Mouse (Mus musculus): ENCODE results near the gene Epha6. TPM values are rescaled to one million over a fixed set of nuclear protein-coding genes. Genes with fewer than 3 reads are reported as not detected.

The Epha6 gene
- polyA plus RNA-seq, 2 experiments = not detected

GRCm38 (mm10) chr16:60086976-60087375, 518.4 kb downstream of the Epha6 start:
- Histone ChIP-seq H3K27me3 (ENCODE audit: control insufficient read depth, insufficient read depth, low read length) (no peaks in the 10 kb centered on the region), H3K4me3 (ENCODE audit: insufficient read depth in 1 of 2, low read depth in 2 of 2, low read length in 2 of 2) (no peak overlapping the region), H3K9me3 (ENCODE audit: control insufficient read depth, low read length) (no peaks in the 10 kb centered on the region), H3K4me1 (replicated peaks; ENCODE audit: control insufficient read depth in 2 of 2, insufficient read depth in 2 of 2, low read length in 1 of 2) (no peaks in the 10 kb centered on the region), H3K9ac (replicated peaks) (no peak overlapping the region), H3K4me2 (ENCODE audit: low read depth) (no peak overlapping the region), H3K36me3 (replicated peaks; ENCODE audit: control insufficient read depth, insufficient read depth, low read depth) (no peaks in the 10 kb centered on the region), H3K27ac (no peak overlapping the region)
- WGBS (ENCODE audit: insufficient replicate concordance) = 68% methylated on average over 3 of the region's 3 CpGs
- DNase-seq (ENCODE audit: low read depth in 3 of 3, low spot score in 3 of 3) (no peak), ATAC-seq (ENCODE audit: insufficient read depth) (no peak)
- TF ChIP-seq CTCF (IDR thresholded peaks at IDR 0.05; ENCODE audit: low read depth) = no peak
- TF ChIP-seq EP300 (IDR thresholded peaks at IDR 0.05; ENCODE audit: low read depth) = no peak

GRCm38 (mm10) chr16:60070457-60071112, 534.7 kb downstream of the Epha6 start:
- H3K4me1 ChIP-seq (replicated peaks; ENCODE audit: control insufficient read depth in 2 of 2, insufficient read depth in 2 of 2, low read length in 1 of 2) = no peaks in the 10 kb centered on the region
- no peak overlapping the region for H3K4me3 ChIP-seq (ENCODE audit: insufficient read depth in 1 of 2, low read depth in 2 of 2, low read length in 2 of 2)
- H3K4me2 ChIP-seq (ENCODE audit: low read depth) = no peak overlapping the region
- no peak for TF ChIP-seq EP300 (IDR thresholded peaks at IDR 0.05; ENCODE audit: low read depth)
- no peak for TF ChIP-seq CTCF (IDR thresholded peaks at IDR 0.05; ENCODE audit: low read depth)
- no peak overlapping the region for H3K9ac ChIP-seq (replicated peaks)
- 67% methylated on average over 10 of the region's 10 CpGs for WGBS (ENCODE audit: insufficient replicate concordance)
- no peaks in the 10 kb centered on the region for H3K27me3 ChIP-seq (ENCODE audit: control insufficient read depth, insufficient read depth, low read length)
- ATAC-seq (ENCODE audit: insufficient read depth) = no peak
- no peak for DNase-seq (ENCODE audit: low read depth in 3 of 3, low spot score in 3 of 3)
- H3K27ac ChIP-seq = no peak overlapping the region
- H3K36me3 ChIP-seq (replicated peaks; ENCODE audit: control insufficient read depth, insufficient read depth, low read depth) = no peaks in the 10 kb centered on the region
- H3K9me3 ChIP-seq (ENCODE audit: control insufficient read depth, low read length) = no peaks in the 10 kb centered on the region

DNA sequence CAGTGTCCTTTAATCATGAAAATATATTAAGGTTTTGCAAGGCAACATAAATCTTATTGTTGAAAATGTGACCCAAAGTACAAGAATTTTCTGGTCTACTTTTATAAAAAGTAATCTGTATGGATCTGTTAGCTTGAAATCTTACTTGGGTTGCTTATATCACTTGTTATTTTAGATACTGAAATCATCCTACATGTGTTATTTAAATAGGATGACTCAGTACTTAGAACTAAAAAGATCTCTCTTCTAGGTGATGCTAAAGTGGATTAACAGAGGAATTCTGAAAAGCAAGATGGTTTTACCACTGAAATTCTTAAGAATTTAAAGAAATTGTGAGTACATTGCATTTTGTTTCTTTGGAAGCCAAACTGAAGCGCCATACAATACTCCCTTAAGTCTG, 561.5 kb downstream of the Epha6 start:
- Histone ChIP-seq H3K4me2 (ENCODE audit: low read depth) (no peak overlapping the region), H3K9me3 (ENCODE audit: control insufficient read depth, low read length) (no peaks in the 10 kb centered on the region), H3K27ac (no peak overlapping the region), H3K4me3 (ENCODE audit: insufficient read depth in 1 of 2, low read depth in 2 of 2, low read length in 2 of 2) (no peak overlapping the region), H3K27me3 (ENCODE audit: control insufficient read depth, insufficient read depth, low read length) (no peaks in the 10 kb centered on the region), H3K9ac (replicated peaks) (no peak overlapping the region), H3K36me3 (replicated peaks; ENCODE audit: control insufficient read depth, insufficient read depth, low read depth) (no peaks in the 10 kb centered on the region), H3K4me1 (replicated peaks; ENCODE audit: control insufficient read depth in 2 of 2, insufficient read depth in 2 of 2, low read length in 1 of 2) (no peaks in the 10 kb centered on the region)
- WGBS (ENCODE audit: insufficient replicate concordance) = 49% methylated on average over 1 of the region's 1 CpGs
- ATAC-seq (ENCODE audit: insufficient read depth) (no peak), DNase-seq (ENCODE audit: low read depth in 3 of 3, low spot score in 3 of 3) (no peak)
- TF ChIP-seq CTCF (IDR thresholded peaks at IDR 0.05; ENCODE audit: low read depth) (no peak), EP300 (IDR thresholded peaks at IDR 0.05; ENCODE audit: low read depth) (no peak)

DNA sequence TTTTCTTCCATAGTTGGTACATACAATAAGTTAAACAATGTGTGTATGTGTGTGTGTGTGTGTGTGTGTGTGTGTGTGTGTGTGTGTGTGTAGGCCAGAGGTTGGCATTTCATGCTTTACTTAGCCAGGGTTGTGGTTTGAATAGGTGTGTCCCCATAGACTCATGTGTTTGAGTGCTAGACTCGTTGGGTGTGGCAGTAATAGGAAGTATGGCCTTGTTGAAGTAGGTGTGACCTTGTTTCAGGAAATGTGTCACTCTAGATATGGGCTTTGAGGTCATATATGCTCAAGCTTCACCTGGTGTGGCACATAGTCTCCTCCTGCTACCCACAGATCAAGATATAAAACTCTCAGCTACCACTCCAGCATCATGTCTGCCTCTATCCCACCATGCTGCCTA, 577.0 kb downstream of the Epha6 start:
- no peaks in the 10 kb centered on the region for H3K27me3 ChIP-seq (ENCODE audit: control insufficient read depth, insufficient read depth, low read length)
- no peak overlapping the region for H3K27ac ChIP-seq
- TF ChIP-seq CTCF (IDR thresholded peaks at IDR 0.05; ENCODE audit: low read depth) (no peak), EP300 (IDR thresholded peaks at IDR 0.05; ENCODE audit: low read depth) (no peak)
- no peaks in the 10 kb centered on the region for H3K36me3 ChIP-seq (replicated peaks; ENCODE audit: control insufficient read depth, insufficient read depth, low read depth)
- no peak overlapping the region for H3K9ac ChIP-seq (replicated peaks)
- DNase-seq (ENCODE audit: low read depth in 3 of 3, low spot score in 3 of 3) (no peak), ATAC-seq (ENCODE audit: insufficient read depth) (no peak)
- no peaks in the 10 kb centered on the region for H3K4me1 ChIP-seq (replicated peaks; ENCODE audit: control insufficient read depth in 2 of 2, insufficient read depth in 2 of 2, low read length in 1 of 2)
- H3K4me2 ChIP-seq (ENCODE audit: low read depth) = no peak overlapping the region
- no peak overlapping the region for H3K4me3 ChIP-seq (ENCODE audit: insufficient read depth in 1 of 2, low read depth in 2 of 2, low read length in 2 of 2)
- 12% methylated on average over 1 of the region's 1 CpGs for WGBS (ENCODE audit: insufficient replicate concordance)
- H3K9me3 ChIP-seq (ENCODE audit: control insufficient read depth, low read length) = no peaks in the 10 kb centered on the region

- no peak for TF ChIP-seq EP300 (IDR thresholded peaks at IDR 0.05; ENCODE audit: low read depth)
- TF ChIP-seq CTCF (IDR thresholded peaks at IDR 0.05; ENCODE audit: low read depth) = no peak
- ATAC-seq (ENCODE audit: insufficient read depth) = no peak
- WGBS (ENCODE audit: insufficient replicate concordance) = 53% methylated on average over 2 of the region's 2 CpGs
These were observed 598.3 kb downstream of the Epha6 start for GRCm38 (mm10) chr16:60006857-60007568.

More at GRCm38 (mm10) chr16:60006857-60007568, 598.3 kb downstream of the Epha6 start:
- no peak for DNase-seq (ENCODE audit: low read depth in 3 of 3, low spot score in 3 of 3)
- Histone ChIP-seq H3K4me1 (replicated peaks; ENCODE audit: control insufficient read depth in 2 of 2, insufficient read depth in 2 of 2, low read length in 1 of 2) (no peaks in the 10 kb centered on the region), H3K27ac (no peak overlapping the region), H3K27me3 (ENCODE audit: control insufficient read depth, insufficient read depth, low read length) (no peaks in the 10 kb centered on the region), H3K4me3 (ENCODE audit: insufficient read depth in 1 of 2, low read depth in 2 of 2, low read length in 2 of 2) (no peak overlapping the region), H3K4me2 (ENCODE audit: low read depth) (no peak overlapping the region), H3K9ac (replicated peaks) (no peak overlapping the region), H3K36me3 (replicated peaks; ENCODE audit: control insufficient read depth, insufficient read depth, low read depth) (no peaks in the 10 kb centered on the region), H3K9me3 (ENCODE audit: control insufficient read depth, low read length) (no peaks in the 10 kb centered on the region)

Data from liver, embryonic 14.5 days (tissue).